Mouse (Mus musculus): ENCODE data around the gene Nmt1.

Nmt1 gene

GRCm38 (mm10) chr11:103115163-103116007, 87.4 kb downstream of the Nmt1 start:
- TF ChIP-seq GATA4 (IDR thresholded peaks at IDR 0.05; ENCODE audit: insufficient replicate concordance, low read length) = peak; percentile 46; the same call in 1 of the 2 replicates

- TF ChIP-seq GATA4 (IDR thresholded peaks at IDR 0.05; ENCODE audit: insufficient replicate concordance, low read length) = peak; percentile 6; the same call in 1 of the 2 replicates
Observed at GRCm38 (mm10) chr11:103116008-103116818, 88.2 kb downstream of the Nmt1 start, which contains the start of gene Hexim1. TSS of gene Hexim1 (plus strand) at chr11:103116231.

GRCm38 (mm10) chr11:103116959-103117590, 89.1 kb downstream of the Nmt1 start:
- TF ChIP-seq GATA4 (IDR thresholded peaks at IDR 0.05; ENCODE audit: insufficient replicate concordance, low read length) = no peak

- TF ChIP-seq GATA4 (IDR thresholded peaks at IDR 0.05; ENCODE audit: insufficient replicate concordance, low read length) = no peak
Observed at GRCm38 (mm10) chr11:103117591-103118009, 89.6 kb downstream of the Nmt1 start.
